Mouse (Mus musculus) megakaryocyte progenitor cell, adult 5-6 weeks (primary cell): ENCODE data around the gene Npb. TPM values are rescaled to one million over a fixed set of nuclear protein-coding genes. Genes with fewer than 3 reads are reported as not detected.

Source experiments
- total RNA-seq, 2 experiments: library from RNA; stranded (forward) in 1 of 2; stranded (reverse) in 1 of 2; fragments of 157-497, 149-512 nt in 1 of 2; fragments of 200-1000 nt in 1 of 2; gene quantifications; 2 replicates each; pipeline versions ENCODE4 v1.2.3 to v1.2.4; 2015 to 2017

Npb gene
- total RNA-seq, 2 experiments from 2014 or later, result 0.59 TPM; not detected in 1

Other genes starting within 250 kb of the Npb start
Only the 30 nearest of the 34 such genes appear.
- gene Nploc4, start 170.8 kb upstream of the Npb start, total RNA-seq (2015), result 37.2 and 41.0 TPM in 2 replicates
- 34.3 and 35.4 TPM in 2 replicates for gene Nploc4, start 170.8 kb upstream of the Npb start, total RNA-seq (2017)
- gene Tspan10, start 165.8 kb upstream of the Npb start, total RNA-seq (2015), result not detected in 2 replicates
- not detected in 2 replicates for gene Tspan10, start 165.8 kb upstream of the Npb start, total RNA-seq (2017)
- 0.27 and 0.32 TPM in 2 replicates for gene Pde6g, start 155.0 kb upstream of the Npb start, total RNA-seq (2015)
- gene Pde6g, start 155.0 kb upstream of the Npb start, total RNA-seq (2017), result not detected in 2 replicates
- gene Oxld1, start 150.4 kb upstream of the Npb start, total RNA-seq (2015), result 10.4 and 10.7 TPM in 2 replicates
- 9.7 and 14.8 TPM in 2 replicates for gene Oxld1, start 150.4 kb upstream of the Npb start, total RNA-seq (2017)
- 24.9 and 27.2 TPM in 2 replicates for gene Ccdc137, start 150.4 kb upstream of the Npb start, total RNA-seq (2015)
- gene Ccdc137, start 150.4 kb upstream of the Npb start, total RNA-seq (2017), result 57.1 and 58.3 TPM in 2 replicates
- 13.8 and 19.8 TPM in 2 replicates for gene Arl16, start 140.9 kb upstream of the Npb start, total RNA-seq (2015)
- gene Arl16, start 140.9 kb upstream of the Npb start, total RNA-seq (2017), result 18.8 and 20.2 TPM in 2 replicates
- gene Mrpl12, start 123.9 kb upstream of the Npb start, total RNA-seq (2015), result 107 and 121 TPM in 2 replicates
- gene Mrpl12, start 123.9 kb upstream of the Npb start, total RNA-seq (2017), result 136 and 142 TPM in 2 replicates
- 11.9 and 14.4 TPM in 2 replicates for gene Slc25a10, start 116.6 kb upstream of the Npb start, total RNA-seq (2015)
- 16.2 and 19.7 TPM in 2 replicates for gene Slc25a10, start 116.6 kb upstream of the Npb start, total RNA-seq (2017)
- not detected in 2 replicates for gene Gcgr, start 77.8 kb upstream of the Npb start, total RNA-seq (2015)
- not detected in 2 replicates for gene Gcgr, start 77.8 kb upstream of the Npb start, total RNA-seq (2017)
- gene Mcrip1, start 58.8 kb upstream of the Npb start, total RNA-seq (2015), result 71.6 and 75.3 TPM in 2 replicates
- gene Mcrip1, start 58.8 kb upstream of the Npb start, total RNA-seq (2017), result 24.2 and 25.8 TPM in 2 replicates
- not detected in 2 replicates for gene Ppp1r27, start 57.3 kb upstream of the Npb start, total RNA-seq (2015)
- 1.3 TPM in 1 of 2 replicates, not detected in the other for gene Ppp1r27, start 57.3 kb upstream of the Npb start, total RNA-seq (2017)
- 669 and 748 TPM in 2 replicates for gene P4hb, start 35.2 kb upstream of the Npb start, total RNA-seq (2015)
- 1,254 and 1,320 TPM in 2 replicates for gene P4hb, start 35.2 kb upstream of the Npb start, total RNA-seq (2017)
- gene Arhgdia, start 26.9 kb upstream of the Npb start, total RNA-seq (2015), result 401 and 420 TPM in 2 replicates
- gene Arhgdia, start 26.9 kb upstream of the Npb start, total RNA-seq (2017), result 177 and 193 TPM in 2 replicates
- gene Alyref, start 10.1 kb upstream of the Npb start, total RNA-seq (2015), result 197 and 227 TPM in 2 replicates
- 266 and 298 TPM in 2 replicates for gene Alyref, start 10.1 kb upstream of the Npb start, total RNA-seq (2017)
- 66.2 and 67.6 TPM in 2 replicates for gene Anapc11, start 10.1 kb upstream of the Npb start, total RNA-seq (2015)
- 22.9 and 25.7 TPM in 2 replicates for gene Anapc11, start 10.1 kb upstream of the Npb start, total RNA-seq (2017)
- gene Pcyt2, start 9.5 kb downstream of the Npb start, total RNA-seq (2015), result 15.9 and 20.2 TPM in 2 replicates
- 23.8 and 24.5 TPM in 2 replicates for gene Pcyt2, start 9.5 kb downstream of the Npb start, total RNA-seq (2017)
- 22.9 and 24.2 TPM in 2 replicates for gene Sirt7, start 16.8 kb downstream of the Npb start, total RNA-seq (2015)
- 60.4 and 63.4 TPM in 2 replicates for gene Sirt7, start 16.8 kb downstream of the Npb start, total RNA-seq (2017)
- 15.0 and 16.4 TPM in 2 replicates for gene Mafg, start 25.1 kb downstream of the Npb start, total RNA-seq (2015)
- 24.2 and 29.5 TPM in 2 replicates for gene Mafg, start 25.1 kb downstream of the Npb start, total RNA-seq (2017)
- 9.8 and 10.3 TPM in 2 replicates for gene Pycr1, start 35.3 kb downstream of the Npb start, total RNA-seq (2015)
- 5.1 and 6.2 TPM in 2 replicates for gene Pycr1, start 35.3 kb downstream of the Npb start, total RNA-seq (2017)
- gene Myadml2, start 39.7 kb downstream of the Npb start, total RNA-seq (2015), result 1.3 and 1.5 TPM in 2 replicates
- 4.0 TPM in 1 of 2 replicates, not detected in the other for gene Myadml2, start 39.7 kb downstream of the Npb start, total RNA-seq (2017)
- not detected in 2 replicates for gene Notum, start 52.7 kb downstream of the Npb start, total RNA-seq (2015)
- not detected in 2 replicates for gene Notum, start 52.7 kb downstream of the Npb start, total RNA-seq (2017)
- gene Aspscr1, start 64.5 kb downstream of the Npb start, total RNA-seq (2015), result 39.6 and 54.6 TPM in 2 replicates
- 33.7 and 46.6 TPM in 2 replicates for gene Aspscr1, start 64.5 kb downstream of the Npb start, total RNA-seq (2017)
- 116 and 136 TPM in 2 replicates for gene Cenpx, start 105.3 kb downstream of the Npb start, total RNA-seq (2015)
- gene Cenpx, start 105.3 kb downstream of the Npb start, total RNA-seq (2017), result 100 and 106 TPM in 2 replicates
- 10.6 and 11.0 TPM in 2 replicates for gene Lrrc45, start 105.4 kb downstream of the Npb start, total RNA-seq (2015)
- 37.6 and 42.3 TPM in 2 replicates for gene Lrrc45, start 105.4 kb downstream of the Npb start, total RNA-seq (2017)
- gene Rac3, start 113.0 kb downstream of the Npb start, total RNA-seq (2015), result 0.44 and 0.76 TPM in 2 replicates
- gene Rac3, start 113.0 kb downstream of the Npb start, total RNA-seq (2017), result 0.25 TPM in 1 of 2 replicates, not detected in the other
- gene Dcxr, start 118.8 kb downstream of the Npb start, total RNA-seq (2015), result 16.3 and 18.7 TPM in 2 replicates
- gene Dcxr, start 118.8 kb downstream of the Npb start, total RNA-seq (2017), result 16.5 and 17.1 TPM in 2 replicates
- not detected in 2 replicates for gene Cbr2, start 123.6 kb downstream of the Npb start, total RNA-seq (2015)
- 1.3 TPM in 1 of 2 replicates, not detected in the other for gene Cbr2, start 123.6 kb downstream of the Npb start, total RNA-seq (2017)
- 28.6 and 31.3 TPM in 2 replicates for gene Hmga1b, start 154.3 kb downstream of the Npb start, total RNA-seq (2015)
- gene Hmga1b, start 154.3 kb downstream of the Npb start, total RNA-seq (2017), result 20.6 and 25.8 TPM in 2 replicates
- 11.6 and 12.2 TPM in 2 replicates for gene Rfng, start 175.7 kb downstream of the Npb start, total RNA-seq (2015)
- 2.7 and 5.2 TPM in 2 replicates for gene Rfng, start 175.7 kb downstream of the Npb start, total RNA-seq (2017)
- gene Gps1, start 175.8 kb downstream of the Npb start, total RNA-seq (2015), result 81.2 and 99.9 TPM in 2 replicates
- 90.0 and 93.4 TPM in 2 replicates for gene Gps1, start 175.8 kb downstream of the Npb start, total RNA-seq (2017)